Mouse (Mus musculus) midbrain, embryonic 12.5 days (tissue): ENCODE results near the gene Hsh2d. TPM values are rescaled to one million over a fixed set of nuclear protein-coding genes. Genes with fewer than 3 reads are reported as not detected.

Experiments
- ATAC-seq: fragments of 200-750 bp; cut with Nextera tagmentation; 2 replicates; pipeline ENCODE4 v1.8.0; 2017; ENCODE audit warnings: low read depth, moderate TSS enrichment, moderate library complexity; ENCODE audit not compliant: low FRiP score
- H3K27ac ChIP-seq: fragments of 300-500 bp; sonication (generic); replicated peaks from 2 replicates; pipeline ENCODE4 v1.5.1; 2016; ENCODE audit warnings: mild to moderate bottlenecking
- H3K27me3 ChIP-seq: fragments of 300-500 bp; sonication (generic); 2 replicates; pipeline ENCODE4 v1.6.1; 2016; ENCODE audit warnings: mild to moderate bottlenecking
- H3K36me3 ChIP-seq: fragments of 300-500 bp; sonication (generic); 2 replicates; pipeline ENCODE4 v1.6.1; 2016
- H3K4me1 ChIP-seq: fragments of 300-500 bp; sonication (generic); 2 replicates; pipeline ENCODE4 v1.6.1; 2016
- H3K4me2 ChIP-seq: fragments of 300-500 bp; sonication (generic); replicated peaks from 2 replicates; pipeline ENCODE4 v1.6.1; 2016; ENCODE audit warnings: mild to moderate bottlenecking, moderate library complexity
- H3K4me3 ChIP-seq: fragments of 300-500 bp; sonication (generic); 2 replicates; pipeline ENCODE4 v1.5.1; 2016; ENCODE audit warnings: mild to moderate bottlenecking
- H3K9ac ChIP-seq: fragments of 300-500 bp; sonication (generic); replicated peaks from 2 replicates; pipeline ENCODE4 v1.6.1; 2016; ENCODE audit warnings: mild to moderate bottlenecking, moderate library complexity
- H3K9me3 ChIP-seq: fragments of 300-500 bp; sonication (generic); 2 replicates; pipeline ENCODE4 v1.6.1; 2016; ENCODE audit warnings: mild to moderate bottlenecking
- WGBS: fragments of 180-500 bp; shearing (Covaris S2); methylation state at CpG from one replicate; pipeline ENCODE4 v1.1.7; 2016; 5-methylcytosine and 5-hydroxymethylcytosine counted together
- polyA plus RNA-seq: library from polyadenylated mRNA; unstranded; fragments of >200 nt; fragmentation: Nextera tagmentation; extraction: Ambion mirVana; gene quantifications from 2 replicates; pipeline ENCODE4 v1.2.1, GENCODE M21; 2016

The Hsh2d gene
- polyA plus RNA-seq, 1 experiment from 2014 or later, result not detected

DNA sequence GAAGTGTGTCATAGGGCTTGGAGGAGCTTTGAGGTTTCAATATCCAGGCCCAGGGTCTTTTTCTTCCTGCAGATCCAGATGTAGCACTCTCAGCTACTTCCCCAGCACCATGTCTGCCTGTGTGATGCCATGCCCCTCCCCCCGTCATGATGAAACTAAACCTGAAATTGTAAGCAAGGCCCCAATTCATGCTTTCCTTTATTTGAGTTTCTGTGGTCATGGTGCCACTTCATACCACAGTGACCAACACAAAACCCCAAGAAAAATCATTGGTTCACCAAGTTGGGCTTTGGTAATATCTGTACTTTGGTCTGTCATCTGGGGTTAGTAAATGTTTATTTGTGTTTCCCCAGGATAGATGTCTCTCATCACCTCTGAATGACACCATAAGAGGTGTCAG lies 19.1 kb downstream of the Hsh2d start:
- Histone ChIP-seq H3K4me2 (no peak overlapping the region), H3K9me3 (peaks cover 6% of the 10 kb centered on the region; the same call in 1 of the 2 replicates), H3K27ac (no peak overlapping the region), H3K36me3 (no peaks in the 10 kb centered on the region), H3K4me3 (no peak overlapping the region), H3K27me3 (peaks cover 5% of the 10 kb centered on the region), H3K4me1 (no peaks in the 10 kb centered on the region), H3K9ac (no peak overlapping the region)
- 80% methylated on average over 1 of the region's 1 CpGs for WGBS
- no peak for ATAC-seq

DNA sequence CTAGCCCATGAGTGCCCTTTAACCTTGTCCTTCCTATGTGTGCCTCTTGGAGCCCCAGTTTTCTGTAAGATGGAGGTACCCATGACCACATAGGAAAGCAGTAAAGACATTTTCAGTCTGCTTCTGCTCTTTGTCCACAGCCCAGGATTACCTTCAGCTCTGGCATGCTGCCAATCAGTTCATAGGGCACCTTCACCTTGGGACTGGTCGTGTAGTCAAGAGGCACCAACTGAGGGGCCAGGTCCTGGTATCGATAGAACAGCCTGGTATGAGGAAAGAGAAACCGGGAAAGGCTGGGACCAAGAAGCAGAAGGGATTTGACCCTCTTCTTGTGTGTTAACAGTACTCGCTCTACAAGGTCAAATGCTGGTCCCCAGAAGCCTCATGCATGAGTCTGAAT lies 20.8 kb downstream of the Hsh2d start:
- H3K36me3 ChIP-seq, result no peaks in the 10 kb centered on the region
- H3K27me3 ChIP-seq, result peaks cover 10% of the 10 kb centered on the region
- no peaks in the 10 kb centered on the region for H3K4me1 ChIP-seq
- no peak overlapping the region for H3K9ac ChIP-seq
- H3K4me3 ChIP-seq, result no peak overlapping the region
- no peak overlapping the region for H3K4me2 ChIP-seq
- H3K27ac ChIP-seq, result no peak overlapping the region
- no peak for ATAC-seq
- H3K9me3 ChIP-seq, result no peaks in the 10 kb centered on the region
- WGBS, result 80% methylated on average over 4 of the region's 4 CpGs

DNA sequence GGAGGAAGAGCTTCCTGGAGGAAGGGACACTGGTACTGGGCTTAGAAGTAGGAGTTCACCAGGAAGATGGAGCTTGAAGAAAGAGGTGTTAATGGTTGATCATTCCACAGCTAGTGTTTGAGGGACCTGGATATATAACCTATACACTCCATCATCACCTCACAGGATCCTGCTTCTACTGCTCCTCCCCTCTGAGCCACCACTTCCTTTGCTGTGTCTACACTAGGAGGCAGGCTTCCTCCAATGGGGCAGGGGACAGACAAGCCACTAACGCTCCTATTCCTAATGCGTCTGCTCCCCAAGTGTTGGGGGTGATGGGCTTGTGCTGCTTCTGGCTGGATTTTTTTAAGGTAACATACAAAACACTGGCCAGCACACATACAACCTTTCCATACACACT lies 21.3 kb downstream of the Hsh2d start:
- H3K4me2 ChIP-seq, result no peak overlapping the region
- 74% methylated on average over 2 of the region's 2 CpGs for WGBS
- H3K27me3 ChIP-seq, result peaks cover 10% of the 10 kb centered on the region
- H3K4me3 ChIP-seq, result no peak overlapping the region
- H3K27ac ChIP-seq, result no peak overlapping the region
- no peaks in the 10 kb centered on the region for H3K9me3 ChIP-seq
- no peaks in the 10 kb centered on the region for H3K4me1 ChIP-seq
- no peak for ATAC-seq
- H3K9ac ChIP-seq, result no peak overlapping the region
- H3K36me3 ChIP-seq, result no peaks in the 10 kb centered on the region

DNA sequence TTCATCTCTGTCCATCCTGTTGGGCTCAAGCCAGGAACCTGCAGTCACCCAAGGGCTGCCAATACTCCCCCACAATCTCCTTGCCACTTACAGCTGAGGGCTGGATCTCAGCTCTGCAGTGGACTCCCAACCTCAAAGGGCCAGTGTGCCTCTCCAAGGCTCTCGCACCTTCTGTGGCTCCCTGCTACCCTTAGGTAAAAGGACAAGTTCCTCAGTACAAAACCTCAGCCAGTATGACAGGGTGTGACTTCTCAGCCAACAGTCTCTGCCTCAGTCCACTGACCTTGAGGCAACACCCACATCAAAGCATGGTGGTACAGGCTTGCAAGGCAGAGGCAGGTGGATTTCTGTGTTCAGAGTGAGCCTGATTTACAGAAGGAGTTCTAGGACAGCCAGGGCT lies 22.4 kb downstream of the Hsh2d start:
- WGBS, result 91% methylated on average over 1 of the region's 1 CpGs

DNA sequence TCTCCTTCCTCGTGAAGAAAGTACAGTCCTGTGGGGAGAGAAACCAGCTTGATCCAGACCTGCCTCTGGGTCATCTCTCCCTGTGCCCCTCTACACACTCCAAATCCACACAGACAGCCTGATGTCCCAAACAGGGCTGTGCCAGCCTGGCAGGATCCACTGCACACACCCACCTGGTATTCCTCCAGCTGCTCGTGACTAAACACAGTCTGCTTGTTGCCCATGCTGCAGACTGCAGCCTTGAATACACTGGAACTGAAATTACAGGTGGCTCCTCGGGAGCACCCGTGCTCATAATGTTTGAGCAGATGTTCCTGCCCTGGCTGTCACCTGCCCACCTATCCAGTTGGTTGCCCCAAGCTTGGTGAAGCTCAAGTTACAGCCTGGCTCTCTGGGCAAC lies 23.3 kb downstream of the Hsh2d start, which contains the start of gene Cib3:
TSS of gene Cib3 (minus strand) at position 87 of the 400 bp plus-strand sequence.
- no peak within 1 kb of the TSS for H3K27ac ChIP-seq
- H3K4me2 ChIP-seq, result no peak within 1 kb of the TSS
- no peak within 1 kb of the TSS for H3K4me3 ChIP-seq
- H3K4me1 ChIP-seq, result no peaks in the 10 kb centered on the region
- H3K9ac ChIP-seq, result no peak within 1 kb of the TSS
- H3K27me3 ChIP-seq, result peaks cover 16% of the 10 kb centered on the region
- H3K9me3 ChIP-seq, result no peaks in the 10 kb centered on the region
- ATAC-seq, result no peak
- no peaks in the 10 kb centered on the region for H3K36me3 ChIP-seq
- 75% methylated on average over 4 of the region's 4 CpGs for WGBS

More for the DNA sequence above, 22.4 kb downstream of the Hsh2d start:
- Histone ChIP-seq H3K4me2 (no peak overlapping the region), H3K4me3 (no peak overlapping the region), H3K27me3 (peaks cover 15% of the 10 kb centered on the region), H3K9ac (no peak overlapping the region), H3K27ac (no peak overlapping the region), H3K9me3 (no peaks in the 10 kb centered on the region), H3K4me1 (no peaks in the 10 kb centered on the region), H3K36me3 (no peaks in the 10 kb centered on the region)
- ATAC-seq, result no peak

- no peak within 1 kb of the TSS for H3K27ac ChIP-seq
- H3K4me1 ChIP-seq, result no peaks in the 10 kb centered on the region
- no peaks in the 10 kb centered on the region for H3K36me3 ChIP-seq
- no peak for ATAC-seq
- H3K4me3 ChIP-seq, result no peak within 1 kb of the TSS
- peaks cover 16% of the 10 kb centered on the region for H3K27me3 ChIP-seq
- no peak within 1 kb of the TSS for H3K4me2 ChIP-seq
- no peaks in the 10 kb centered on the region for H3K9me3 ChIP-seq
- no peak within 1 kb of the TSS for H3K9ac ChIP-seq
- WGBS, result 69% methylated on average over 4 of the region's 4 CpGs
These were observed 24.1 kb downstream of the Hsh2d start, which contains the start of gene Gm11034 for GRCm38 (mm10) chr8:72213536-72213935. Gene Gm11034, minus strand, starts transcription at chr8:72213636.

DNA sequence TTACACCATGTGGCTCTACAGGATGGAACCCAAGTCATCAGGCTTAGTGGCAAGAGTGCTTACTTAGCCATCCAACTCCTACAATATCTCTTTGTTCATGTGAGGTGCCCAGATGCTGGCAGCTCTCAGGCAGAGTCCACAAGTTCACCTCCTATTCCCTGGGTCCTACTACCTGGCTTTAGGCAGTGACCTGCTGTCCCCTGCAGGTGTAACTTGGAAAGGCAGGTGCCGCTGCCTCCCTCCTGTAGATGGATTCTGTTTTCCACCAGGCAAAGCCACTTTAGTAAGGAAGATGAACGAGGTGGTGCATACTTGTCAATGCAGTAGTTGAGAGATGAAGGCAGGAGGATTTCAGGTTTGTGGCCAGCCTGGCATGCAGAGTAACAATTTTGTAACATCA lies 25.6 kb downstream of the Hsh2d start:
- Histone ChIP-seq H3K36me3 (no peaks in the 10 kb centered on the region), H3K4me1 (no peaks in the 10 kb centered on the region), H3K9ac (no peak overlapping the region), H3K27me3 (peaks cover 16% of the 10 kb centered on the region), H3K9me3 (no peaks in the 10 kb centered on the region), H3K27ac (no peak overlapping the region), H3K4me2 (no peak overlapping the region), H3K4me3 (no peak overlapping the region)
- ATAC-seq, result no peak
- WGBS, result 48% methylated on average over 2 of the region's 2 CpGs

GRCm38 (mm10) chr8:72215871-72216270 lies 26.4 kb downstream of the Hsh2d start:
- Histone ChIP-seq H3K9me3 (no peaks in the 10 kb centered on the region), H3K9ac (no peak overlapping the region), H3K4me2 (no peak overlapping the region), H3K4me1 (peaks cover 8% of the 10 kb centered on the region), H3K27ac (no peak overlapping the region), H3K36me3 (0 out of 2 replicates have a peak, but pooled peaks cover 2% of the 10 kb centered on the region), H3K4me3 (no peak overlapping the region), H3K27me3 (peaks cover 16% of the 10 kb centered on the region)
- WGBS, result 53% methylated on average over 1 of the region's 1 CpGs
- no peak for ATAC-seq

GRCm38 (mm10) chr8:72218781-72219540 lies 29.5 kb downstream of the Hsh2d start:
- Histone ChIP-seq H3K27ac (no peak overlapping the region), H3K36me3 (peaks cover 32% of the 10 kb centered on the region), H3K4me1 (peaks cover 14% of the 10 kb centered on the region), H3K4me3 (peak overlapping the region; percentile 86), H3K4me2 (peak overlapping the region; percentile 92), H3K9me3 (no peaks in the 10 kb centered on the region), H3K27me3 (peaks cover 12% of the 10 kb centered on the region; the same call in 1 of the 2 replicates), H3K9ac (no peak overlapping the region)
- ATAC-seq, result no peak; the same call in 1 of the 2 replicates
- WGBS, result 80% methylated on average over 9 of the region's 10 CpGs

DNA sequence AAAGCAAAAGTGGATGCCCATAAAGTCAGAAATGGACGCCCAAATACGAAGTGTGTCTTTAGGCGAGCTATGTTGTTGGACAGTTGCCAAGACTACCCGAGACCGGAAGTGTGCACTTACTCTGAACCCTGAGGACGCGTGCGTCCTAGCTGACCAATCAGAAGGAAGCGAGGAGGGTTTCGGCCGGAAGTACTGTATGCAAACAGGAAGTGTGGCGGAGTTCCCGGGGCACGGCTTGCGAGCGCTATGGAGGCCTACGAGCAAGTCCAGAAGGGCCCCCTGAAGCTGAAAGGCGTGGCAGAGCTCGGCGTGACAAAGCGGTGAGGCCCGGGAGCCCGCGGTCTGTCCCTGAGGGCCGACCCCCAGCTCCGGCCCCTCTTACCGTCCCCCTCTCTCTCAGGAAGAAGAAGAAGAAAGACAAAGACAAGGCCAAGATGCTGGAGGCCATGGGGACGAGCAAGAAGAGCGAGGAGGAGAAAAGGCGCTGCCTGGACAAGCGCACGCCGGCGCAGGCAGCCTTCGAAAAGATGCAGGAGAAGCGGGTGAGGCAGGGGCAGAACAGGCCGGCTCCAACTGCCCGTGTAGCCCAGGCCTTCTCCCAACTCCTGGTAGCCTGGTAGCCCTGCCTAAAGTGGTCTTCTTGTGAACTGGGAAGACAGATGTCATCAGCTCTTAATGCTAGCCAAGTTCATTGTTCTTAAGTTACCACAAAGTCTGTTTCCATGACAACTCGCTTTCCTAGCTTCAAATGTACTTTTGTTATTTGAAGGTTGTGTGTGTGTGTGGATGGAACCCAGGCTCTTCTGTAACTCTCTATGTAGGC lies 30.3 kb downstream of the Hsh2d start, which contains the start of gene Fam32a:
TSS of gene Fam32a (plus strand) at position 190 of the 823 bp plus-strand sequence.
- Histone ChIP-seq H3K27me3 (peaks cover 10% of the 10 kb centered on the region; the same call in 1 of the 2 replicates), H3K4me1 (peaks cover 14% of the 10 kb centered on the region), H3K36me3 (peaks cover 34% of the 10 kb centered on the region), H3K9ac (peak within 1 kb of the TSS; percentile 82), H3K9me3 (no peaks in the 10 kb centered on the region), H3K4me2 (peak within 1 kb of the TSS; percentile 92), H3K27ac (peak within 1 kb of the TSS; percentile 75), H3K4me3 (peak within 1 kb of the TSS; percentile 86)
- 16% methylated on average over 39 of the region's 39 CpGs for WGBS
- ATAC-seq, result peak; percentile 99

DNA sequence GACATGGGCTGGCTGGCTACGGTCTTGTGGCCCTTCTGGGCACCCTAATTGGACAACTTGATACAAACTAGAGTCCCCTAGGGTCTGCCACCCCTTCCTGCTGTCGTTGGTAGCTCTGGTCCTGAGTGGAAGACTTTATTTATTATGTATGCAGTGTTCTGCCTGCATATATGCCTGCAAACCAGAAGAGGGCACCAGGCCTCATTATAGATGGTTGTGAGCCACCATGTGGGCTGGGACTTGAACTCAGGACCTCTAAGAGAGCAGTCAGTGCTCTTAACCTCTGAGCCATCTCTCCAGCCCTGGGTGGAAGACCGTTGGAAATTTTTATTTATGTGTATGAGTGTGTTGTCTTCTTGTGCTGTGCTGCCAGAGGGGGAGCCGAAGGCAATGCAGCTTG lies 31.3 kb downstream of the Hsh2d start:
- Histone ChIP-seq H3K4me2 (peak overlapping the region; percentile 92), H3K9ac (no peak overlapping the region), H3K27me3 (0 out of 2 replicates have a peak, but pooled peaks cover 6% of the 10 kb centered on the region), H3K4me1 (peaks cover 14% of the 10 kb centered on the region), H3K9me3 (no peaks in the 10 kb centered on the region), H3K36me3 (peaks cover 34% of the 10 kb centered on the region), H3K27ac (no peak overlapping the region), H3K4me3 (peak overlapping the region; percentile 86)
- ATAC-seq, result no peak
- 86% methylated on average over 4 of the region's 4 CpGs for WGBS

DNA sequence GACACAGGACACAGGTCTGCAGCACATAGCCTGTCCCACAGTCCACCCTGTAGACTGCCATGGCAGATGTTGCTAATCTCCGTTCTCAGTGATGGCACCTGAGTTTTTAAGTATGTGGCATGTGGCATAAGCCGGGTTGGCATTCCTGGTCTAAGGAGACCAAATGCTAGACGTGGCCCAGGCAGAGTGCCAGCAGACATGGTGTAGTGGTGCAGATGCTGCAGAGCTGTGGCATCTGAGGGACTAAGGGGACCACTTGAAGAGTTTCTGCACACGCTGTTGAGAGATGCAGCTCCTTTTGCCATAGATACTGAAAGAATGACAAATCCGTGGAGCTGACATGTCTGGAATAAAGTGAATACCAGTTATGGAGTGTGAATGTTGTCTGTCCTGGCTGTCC lies 33.2 kb downstream of the Hsh2d start:
- Histone ChIP-seq H3K9ac (no peak overlapping the region), H3K27ac (no peak overlapping the region), H3K27me3 (no peaks in the 10 kb centered on the region), H3K36me3 (peaks cover 34% of the 10 kb centered on the region), H3K4me1 (peaks cover 14% of the 10 kb centered on the region), H3K9me3 (no peaks in the 10 kb centered on the region), H3K4me2 (no peak overlapping the region), H3K4me3 (no peak overlapping the region)
- ATAC-seq, result no peak
- 93% methylated on average over 5 of the region's 5 CpGs for WGBS
